Mouse (Mus musculus) hindbrain, embryonic 12.5 days (tissue): ENCODE results near the gene Cbl. TPM values are rescaled to one million over a fixed set of nuclear protein-coding genes. Genes with fewer than 3 reads are reported as not detected.

Experiments used
- ATAC-seq: fragments of 200-750 bp; cut with Nextera tagmentation; 2 replicates; pipeline ENCODE4 v1.8.0; 2017; ENCODE audit warnings: moderate TSS enrichment; ENCODE audit not compliant: low FRiP score
- H3K27ac ChIP-seq: fragments of 300-500 bp; sonication (generic); 2 replicates; pipeline ENCODE4 v1.5.1; 2016; ENCODE audit warnings: mild to moderate bottlenecking
- H3K27me3 ChIP-seq: fragments of 300-500 bp; sonication (generic); 2 replicates; pipeline ENCODE4 v1.6.1; 2016; ENCODE audit warnings: mild to moderate bottlenecking
- H3K36me3 ChIP-seq: fragments of 300-500 bp; sonication (generic); 2 replicates; pipeline ENCODE4 v1.6.1; 2016; ENCODE audit warnings: mild to moderate bottlenecking
- H3K4me1 ChIP-seq: fragments of 300-500 bp; sonication (generic); 2 replicates; pipeline ENCODE4 v1.6.1; 2016
- H3K4me2 ChIP-seq: fragments of 300-500 bp; sonication (generic); replicated peaks from 2 replicates; pipeline ENCODE4 v1.6.1; 2016; ENCODE audit warnings: mild to moderate bottlenecking
- H3K4me3 ChIP-seq: fragments of 300-500 bp; sonication (generic); 2 replicates; pipeline ENCODE4 v1.5.1; 2016; ENCODE audit warnings: mild to moderate bottlenecking
- H3K9ac ChIP-seq: fragments of 300-500 bp; sonication (generic); 2 replicates; pipeline ENCODE4 v1.6.1; 2016; ENCODE audit warnings: mild to moderate bottlenecking, moderate library complexity
- H3K9me3 ChIP-seq: fragments of 300-500 bp; sonication (generic); replicated peaks from 2 replicates; pipeline ENCODE4 v1.6.1; 2016; ENCODE audit warnings: mild to moderate bottlenecking
- WGBS: fragments of 180-500 bp; shearing (Covaris S2); methylation state at CpG from one replicate; pipeline ENCODE4 v1.1.7; 2016; 5-methylcytosine and 5-hydroxymethylcytosine counted together
- polyA plus RNA-seq: library from polyadenylated mRNA; unstranded; fragments of >200 nt; fragmentation: Nextera tagmentation; extraction: Ambion mirVana; gene quantifications from 2 replicates; pipeline ENCODE4 v1.2.1, GENCODE M21; 2016

Cbl gene
- polyA plus RNA-seq, result 26.2 and 30.5 TPM in 2 replicates

GRCm38 (mm10) chr9:44233802-44234478 lies at the start of gene Cbl:
TSS of gene Cbl (minus strand) at chr9:44234049.
- Histone ChIP-seq H3K4me1 (peaks cover 24% of the 10 kb centered on the region), H3K9ac (peak within 1 kb of the TSS; percentile 90), H3K4me2 (peak within 1 kb of the TSS; percentile 67), H3K9me3 (no peaks in the 10 kb centered on the region), H3K27me3 (no peaks in the 10 kb centered on the region), H3K36me3 (no peaks in the 10 kb centered on the region), H3K4me3 (peak within 1 kb of the TSS; percentile 86), H3K27ac (peak within 1 kb of the TSS; percentile 93)
- peak; percentile 95 for ATAC-seq
- under 1% methylated on average over 71 of the region's 76 CpGs for WGBS

- no peak overlapping the region for H3K9ac ChIP-seq
- H3K27me3 ChIP-seq, result peaks cover 16% of the 10 kb centered on the region
- no peak for ATAC-seq
- H3K27ac ChIP-seq, result no peak overlapping the region
- H3K4me1 ChIP-seq, result peaks cover 16% of the 10 kb centered on the region
- WGBS, result 68% methylated on average over 5 of the region's 5 CpGs
- no peak overlapping the region for H3K4me3 ChIP-seq
- no peaks in the 10 kb centered on the region for H3K9me3 ChIP-seq
- H3K36me3 ChIP-seq, result peaks cover 35% of the 10 kb centered on the region
- H3K4me2 ChIP-seq, result no peak overlapping the region
These were observed 49.3 kb upstream of the Cbl start for GRCm38 (mm10) chr9:44283183-44283582.

DNA sequence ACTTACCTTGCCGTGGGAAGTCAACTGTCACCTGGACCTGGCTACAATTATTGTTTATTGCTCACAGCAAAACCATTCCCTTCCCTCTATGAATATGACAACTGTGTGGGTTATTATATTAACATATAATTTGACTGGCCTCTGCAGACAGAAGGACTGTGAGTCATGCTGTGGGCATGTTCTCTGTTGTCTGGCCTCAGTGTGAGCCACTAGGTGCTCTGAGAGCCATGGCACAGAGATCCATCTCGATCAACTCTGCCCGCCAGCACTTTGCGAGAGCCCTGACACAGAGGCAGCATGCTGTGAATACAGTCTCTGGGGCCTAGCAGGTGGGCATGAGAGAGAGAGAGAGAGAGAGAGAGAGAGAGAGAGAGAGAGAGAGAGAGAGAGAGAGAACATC lies 36.1 kb upstream of the Cbl start:
- Histone ChIP-seq H3K36me3 (peaks cover 8% of the 10 kb centered on the region; the same call in 1 of the 2 replicates), H3K4me1 (peaks cover 12% of the 10 kb centered on the region), H3K4me2 (no peak overlapping the region), H3K9me3 (no peaks in the 10 kb centered on the region), H3K9ac (no peak overlapping the region), H3K27ac (no peak overlapping the region), H3K4me3 (no peak overlapping the region), H3K27me3 (no peaks in the 10 kb centered on the region)
- 73% methylated on average over 4 of the region's 4 CpGs for WGBS
- ATAC-seq, result no peak

DNA sequence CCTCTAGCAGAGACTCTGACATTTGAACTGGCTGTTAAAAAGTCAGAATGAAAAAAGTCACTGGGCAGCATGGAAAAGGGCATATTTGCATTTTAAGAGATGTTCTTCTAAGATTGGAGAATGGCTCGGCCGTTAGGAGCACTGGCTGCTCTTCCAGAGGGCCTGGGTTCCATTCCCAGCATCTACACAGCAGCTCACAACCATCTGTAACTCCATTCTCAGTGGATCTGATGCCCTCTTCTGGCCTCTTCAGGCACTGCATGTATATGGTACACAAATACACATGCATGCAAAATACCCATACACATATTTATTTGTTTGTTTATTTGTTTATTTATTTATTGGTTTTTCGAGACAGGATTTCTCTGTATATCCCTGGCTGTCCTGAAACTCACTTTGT lies 35.2 kb upstream of the Cbl start:
- 86% methylated on average over 3 of the region's 3 CpGs for WGBS
- Histone ChIP-seq H3K36me3 (no peaks in the 10 kb centered on the region), H3K27me3 (no peaks in the 10 kb centered on the region), H3K9me3 (no peaks in the 10 kb centered on the region), H3K4me1 (peaks cover 12% of the 10 kb centered on the region), H3K4me2 (no peak overlapping the region), H3K27ac (no peak overlapping the region), H3K9ac (no peak overlapping the region), H3K4me3 (no peak overlapping the region)
- no peak for ATAC-seq

- 84% methylated on average over 6 of the region's 6 CpGs for WGBS
- no peak within 1 kb of the TSS for H3K27ac ChIP-seq
- no peak for ATAC-seq
These were observed 34.6 kb upstream of the Cbl start, which contains the start of gene Nlrx1 for GRCm38 (mm10) chr9:44268432-44268831. TSS of gene Nlrx1 (minus strand) at chr9:44268599.

DNA sequence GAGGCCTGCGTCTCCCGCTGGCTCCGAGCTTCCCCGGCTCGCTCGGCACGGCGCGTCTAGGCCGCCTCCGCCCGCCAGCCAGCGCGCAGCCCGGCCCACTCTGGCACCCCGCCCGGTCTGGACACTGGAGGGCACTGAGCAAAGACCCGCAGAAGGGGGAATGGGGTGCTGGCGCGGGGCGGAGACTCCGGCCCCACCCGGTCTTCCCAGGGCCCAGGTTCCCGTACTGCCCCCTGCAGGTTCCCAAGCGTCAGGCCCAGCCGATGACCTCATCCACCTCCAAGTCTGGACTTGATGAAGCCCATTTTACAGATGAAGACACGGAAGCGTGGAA lies 34.1 kb upstream of the Cbl start:
- H3K4me2 ChIP-seq, result peak overlapping the region; percentile 68
- H3K9ac ChIP-seq, result peak overlapping the region; percentile 73
- 7% methylated on average over 28 of the region's 28 CpGs for WGBS
- no peak overlapping the region for H3K27ac ChIP-seq
- H3K4me1 ChIP-seq, result peaks cover 12% of the 10 kb centered on the region
- ATAC-seq, result peak; percentile 83
- H3K9me3 ChIP-seq, result no peaks in the 10 kb centered on the region
- H3K36me3 ChIP-seq, result no peaks in the 10 kb centered on the region
- peak overlapping the region; percentile 39 for H3K4me3 ChIP-seq
- no peaks in the 10 kb centered on the region for H3K27me3 ChIP-seq

More at GRCm38 (mm10) chr9:44268432-44268831, 34.6 kb upstream of the Cbl start, which contains the start of gene Nlrx1:
- no peaks in the 10 kb centered on the region for H3K36me3 ChIP-seq
- peak within 1 kb of the TSS; percentile 68 for H3K4me2 ChIP-seq
- no peaks in the 10 kb centered on the region for H3K27me3 ChIP-seq
- peaks cover 12% of the 10 kb centered on the region for H3K4me1 ChIP-seq
- peak within 1 kb of the TSS; percentile 73 for H3K9ac ChIP-seq
- peak within 1 kb of the TSS; percentile 39 for H3K4me3 ChIP-seq
- H3K9me3 ChIP-seq, result no peaks in the 10 kb centered on the region

DNA sequence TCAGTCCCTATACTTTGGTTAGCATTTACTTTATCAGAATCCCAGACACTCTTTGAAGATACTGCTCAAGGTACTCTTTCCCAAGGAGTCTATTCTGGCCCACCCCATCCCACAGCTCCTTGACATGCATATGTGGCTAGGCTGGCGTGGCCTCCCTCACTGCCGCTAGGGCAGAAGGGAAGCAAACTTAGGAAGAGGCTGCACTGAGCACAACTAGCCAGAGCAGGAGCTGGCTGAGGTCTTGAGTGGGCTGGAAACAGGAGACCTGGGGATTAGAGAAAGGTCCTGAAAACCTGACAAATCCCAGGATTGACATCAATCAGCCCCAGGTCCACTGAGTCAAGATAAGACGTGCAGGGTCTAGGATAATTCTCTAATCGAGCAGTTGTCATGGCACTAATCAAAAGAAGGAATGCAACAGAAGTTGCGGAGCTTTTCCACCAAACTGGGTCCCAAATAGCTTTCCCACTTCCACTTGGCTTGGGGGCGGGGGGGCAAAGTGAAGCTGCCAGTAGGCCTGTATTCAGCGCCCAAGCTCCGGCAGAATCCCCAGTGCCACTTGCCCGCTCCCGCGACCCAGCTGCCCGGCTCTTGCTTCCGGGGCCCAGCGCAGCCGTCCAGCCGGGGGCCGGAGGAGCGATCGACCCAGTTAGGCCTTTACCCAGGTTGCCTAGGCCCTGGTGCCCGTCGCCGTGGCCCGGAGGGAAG lies 33.6 kb upstream of the Cbl start:
- Histone ChIP-seq H3K27me3 (no peaks in the 10 kb centered on the region), H3K9me3 (no peaks in the 10 kb centered on the region), H3K27ac (no peak overlapping the region), H3K9ac (peak overlapping the region; percentile 73), H3K4me2 (peak overlapping the region; percentile 68), H3K4me3 (peak overlapping the region; percentile 39), H3K4me1 (peaks cover 12% of the 10 kb centered on the region), H3K36me3 (no peaks in the 10 kb centered on the region)
- 11% methylated on average over 22 of the region's 23 CpGs for WGBS
- no peak for ATAC-seq

DNA sequence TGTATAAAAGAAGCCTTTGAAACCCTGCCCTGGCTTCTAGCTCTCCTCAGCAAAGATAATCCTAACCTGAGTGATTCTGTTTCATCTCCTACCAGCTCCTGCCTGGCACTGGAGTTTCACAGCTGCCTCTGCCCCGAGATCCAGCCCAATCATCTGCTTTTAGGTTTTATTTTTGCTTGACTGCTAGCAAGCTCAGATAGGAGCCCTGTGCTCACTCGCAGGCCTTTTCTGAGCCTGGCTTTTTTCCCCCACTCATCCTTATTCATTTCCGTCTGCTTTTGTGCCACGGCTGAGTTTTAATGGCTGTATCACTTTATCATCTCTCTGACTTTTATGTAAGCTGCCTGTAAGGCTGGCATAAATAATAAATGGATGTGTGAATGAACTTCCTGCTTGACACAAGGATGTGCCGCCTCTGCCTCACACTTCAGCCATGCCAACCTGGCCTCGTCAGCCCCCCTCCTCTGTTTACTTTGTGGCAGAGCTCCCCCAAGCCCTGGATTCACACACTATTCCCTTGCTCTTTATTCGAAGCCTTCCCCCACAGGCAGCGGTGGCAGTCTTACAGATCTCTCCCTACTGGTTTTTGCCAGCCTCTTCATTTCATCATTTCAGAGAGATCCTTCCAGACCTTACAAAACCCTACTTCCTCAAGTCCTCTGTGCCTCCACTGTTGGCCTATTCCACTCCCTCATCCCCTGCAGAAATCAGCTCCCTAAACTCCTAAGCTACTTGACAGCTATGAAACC lies 32.8 kb upstream of the Cbl start:
- Histone ChIP-seq H3K4me3 (no peak overlapping the region), H3K27me3 (no peaks in the 10 kb centered on the region), H3K9ac (no peak overlapping the region), H3K36me3 (no peaks in the 10 kb centered on the region), H3K4me2 (no peak overlapping the region), H3K27ac (peak overlapping the region; percentile 23; the same call in 1 of the 2 replicates), H3K4me1 (peaks cover 12% of the 10 kb centered on the region), H3K9me3 (no peaks in the 10 kb centered on the region)
- 62% methylated on average over 8 of the region's 8 CpGs for WGBS
- no peak for ATAC-seq

- ATAC-seq, result no peak
- Histone ChIP-seq H3K9me3 (no peaks in the 10 kb centered on the region), H3K4me2 (no peak overlapping the region), H3K9ac (no peak overlapping the region), H3K4me3 (no peak overlapping the region), H3K4me1 (no peaks in the 10 kb centered on the region), H3K36me3 (no peaks in the 10 kb centered on the region), H3K27me3 (no peaks in the 10 kb centered on the region; the same call in 1 of the 2 replicates), H3K27ac (no peak overlapping the region)
- 82% methylated on average over 14 of the region's 14 CpGs for WGBS
These were observed 27.5 kb upstream of the Cbl start for GRCm38 (mm10) chr9:44261388-44261787.

GRCm38 (mm10) chr9:44259014-44259413 lies 25.2 kb upstream of the Cbl start:
- Histone ChIP-seq H3K27ac (no peak overlapping the region), H3K4me1 (peaks cover 19% of the 10 kb centered on the region), H3K9ac (no peak overlapping the region), H3K4me3 (no peak overlapping the region), H3K27me3 (no peaks in the 10 kb centered on the region; the same call in 1 of the 2 replicates), H3K4me2 (no peak overlapping the region), H3K36me3 (no peaks in the 10 kb centered on the region), H3K9me3 (no peaks in the 10 kb centered on the region)
- ATAC-seq, result no peak
- WGBS, result 77% methylated on average over 10 of the region's 10 CpGs

- Histone ChIP-seq H3K27ac (no peak overlapping the region), H3K4me1 (peaks cover 29% of the 10 kb centered on the region), H3K9me3 (no peaks in the 10 kb centered on the region), H3K9ac (no peak overlapping the region), H3K36me3 (no peaks in the 10 kb centered on the region), H3K4me3 (no peak overlapping the region), H3K27me3 (no peaks in the 10 kb centered on the region; the same call in 1 of the 2 replicates), H3K4me2 (no peak overlapping the region)
- ATAC-seq, result no peak
- 83% methylated on average over 8 of the region's 8 CpGs for WGBS
These were observed 22.4 kb upstream of the Cbl start for GRCm38 (mm10) chr9:44256213-44256612.

GRCm38 (mm10) chr9:44255136-44255521 lies 21.3 kb upstream of the Cbl start:
- Histone ChIP-seq H3K4me3 (no peak overlapping the region), H3K4me1 (peaks cover 32% of the 10 kb centered on the region), H3K9me3 (no peaks in the 10 kb centered on the region), H3K27ac (peak overlapping the region; percentile 56), H3K4me2 (0 out of 2 replicates have a peak overlapping the region, but pooled peaks have one; percentile 6), H3K9ac (no peak overlapping the region), H3K36me3 (no peaks in the 10 kb centered on the region), H3K27me3 (no peaks in the 10 kb centered on the region; the same call in 1 of the 2 replicates)
- WGBS, result 57% methylated on average over 6 of the region's 6 CpGs
- ATAC-seq, result peak; percentile 32; the same call in 1 of the 2 replicates
